Mouse (Mus musculus) spleen, adult 2 months (tissue): ENCODE data around the gene Abcd3. TPM values are rescaled to one million over a fixed set of nuclear protein-coding genes. Genes with fewer than 3 reads are reported as not detected.

Source experiments
- DNase-seq, 2 experiments: peaks; one replicate each; pipeline versions ENCODE4 v3.0.0 to v3.0.0-alpha.2; 2012 to 2021; ENCODE audit warnings: low spot score in 2 of 2, low read depth in 1 of 2
- H3K27ac ChIP-seq: fragments of 200-500 bp; 2 replicates; pipeline ENCODE4 v1.5.1; 2012; ENCODE audit warnings: low read length, inconsistent platforms; ENCODE audit not compliant: insufficient read depth
- H3K27me3 ChIP-seq: fragments of 200-500 bp; 2 replicates; pipeline ENCODE4 v1.6.1; 2012; ENCODE audit warnings: mild to moderate bottlenecking, moderate library complexity, low read length, inconsistent platforms; ENCODE audit not compliant: control insufficient read depth, insufficient read depth
- H3K36me3 ChIP-seq: fragments of 200-500 bp; 2 replicates; pipeline ENCODE4 v1.6.1; 2012; ENCODE audit warnings: mild to moderate bottlenecking, low read length, inconsistent platforms; ENCODE audit not compliant: control insufficient read depth, insufficient read depth
- H3K4me1 ChIP-seq: fragments of 200-500 bp; 2 replicates; pipeline ENCODE4 v1.6.1; 2011; ENCODE audit warnings: inconsistent platforms; ENCODE audit not compliant: control insufficient read depth, insufficient read depth, insufficient read length
- H3K4me3 ChIP-seq: fragments of 200-500 bp; 2 replicates; pipeline ENCODE4 v1.5.1; 2011; ENCODE audit warnings: mild to moderate bottlenecking, inconsistent platforms; ENCODE audit not compliant: insufficient read depth, insufficient read length; ENCODE audit errors: extremely low read depth
- CTCF ChIP-seq: fragments of 200-500 bp; IDR thresholded peaks from 2 replicates; pipeline ENCODE4 v1.5.1; 2011; ENCODE audit warnings: mild to moderate bottlenecking, inconsistent platforms; ENCODE audit not compliant: insufficient read depth, insufficient read length, insufficient replicate concordance; ENCODE audit errors: extremely low read depth
- POLR2A ChIP-seq: fragments of 200-500 bp; IDR thresholded peaks from 2 replicates; pipeline ENCODE4 v1.6.1; 2011; ENCODE audit warnings: low read depth, low read length, inconsistent platforms
- WGBS: fragments of 180-500 bp; shearing (Covaris S2); methylation state at CpG from one replicate; pipeline ENCODE4 v1.1.7; 2018; 5-methylcytosine and 5-hydroxymethylcytosine counted together
- polyA plus RNA-seq: library from polyadenylated mRNA; depleted of rRNA; stranded (reverse); fragments of >200 nt; gene quantifications from 2 replicates; pipeline ENCODE4 v1.2.3, GENCODE M21; 2012

Abcd3 gene
- polyA plus RNA-seq, 1 experiment: 1.7 TPM

DNA sequence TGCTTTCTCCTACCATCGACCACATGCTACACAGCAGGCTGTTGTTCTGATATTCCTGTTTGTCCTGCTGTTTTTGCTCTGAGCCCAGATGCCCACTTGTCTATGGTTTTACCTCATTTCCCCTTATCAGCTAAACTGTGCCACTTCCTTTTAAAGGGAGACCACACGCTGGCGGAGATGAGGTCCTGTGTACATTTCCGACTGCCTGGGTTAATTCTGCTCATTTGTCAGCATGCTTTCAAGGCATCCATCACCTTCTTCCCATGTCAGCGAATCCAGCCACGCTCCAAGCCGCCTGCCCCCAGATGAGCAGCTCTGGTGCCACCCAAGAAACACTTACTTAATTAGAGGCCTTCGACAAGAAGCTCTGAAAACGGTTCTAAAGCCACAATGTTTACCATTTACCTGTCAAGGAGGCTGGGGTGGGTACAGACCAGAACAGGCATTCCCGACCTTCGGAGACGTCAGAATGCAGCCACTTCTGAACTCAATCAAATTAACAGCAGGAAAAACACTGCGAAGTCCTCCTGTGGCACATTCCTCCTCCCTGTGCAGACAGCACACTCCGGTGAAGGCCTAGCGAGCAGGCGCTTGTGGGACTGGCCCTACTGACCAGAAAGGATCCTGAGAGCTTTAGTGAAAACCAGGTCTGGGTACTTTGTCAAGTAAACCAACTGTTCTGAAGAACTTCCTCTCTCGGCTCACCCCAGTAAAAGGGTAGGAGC is 75.5 kb downstream of the Abcd3 start:
- Histone ChIP-seq H3K4me1 (no peaks in the 10 kb centered on the region), H3K36me3 (no peaks in the 10 kb centered on the region), H3K27ac (no peak overlapping the region), H3K27me3 (no peaks in the 10 kb centered on the region), H3K4me3 (no peak overlapping the region)
- DNase-seq: no peak
- TF ChIP-seq POLR2A: no peak
- no peak for TF ChIP-seq CTCF
- WGBS: 34% methylated on average over 17 of the region's 17 CpGs

- no peak overlapping the region for H3K4me3 ChIP-seq
- DNase-seq: no peak
- H3K36me3 ChIP-seq: no peaks in the 10 kb centered on the region
- 75% methylated on average over 9 of the region's 9 CpGs for WGBS
- TF ChIP-seq POLR2A (no peak), CTCF (no peak)
- H3K4me1 ChIP-seq: no peaks in the 10 kb centered on the region
- no peaks in the 10 kb centered on the region for H3K27me3 ChIP-seq
- H3K27ac ChIP-seq: no peak overlapping the region
Observed at GRCm38 (mm10) chr3:121738742-121739342, 76.3 kb downstream of the Abcd3 start.

GRCm38 (mm10) chr3:121737901-121738300 is 77.2 kb downstream of the Abcd3 start:
- no peak for DNase-seq
- no peak overlapping the region for H3K4me3 ChIP-seq
- no peaks in the 10 kb centered on the region for H3K36me3 ChIP-seq
- H3K4me1 ChIP-seq: no peaks in the 10 kb centered on the region
- 41% methylated on average over 2 of the region's 2 CpGs for WGBS
- H3K27me3 ChIP-seq: no peaks in the 10 kb centered on the region
- H3K27ac ChIP-seq: no peak overlapping the region
- TF ChIP-seq POLR2A (no peak), CTCF (no peak)

DNA sequence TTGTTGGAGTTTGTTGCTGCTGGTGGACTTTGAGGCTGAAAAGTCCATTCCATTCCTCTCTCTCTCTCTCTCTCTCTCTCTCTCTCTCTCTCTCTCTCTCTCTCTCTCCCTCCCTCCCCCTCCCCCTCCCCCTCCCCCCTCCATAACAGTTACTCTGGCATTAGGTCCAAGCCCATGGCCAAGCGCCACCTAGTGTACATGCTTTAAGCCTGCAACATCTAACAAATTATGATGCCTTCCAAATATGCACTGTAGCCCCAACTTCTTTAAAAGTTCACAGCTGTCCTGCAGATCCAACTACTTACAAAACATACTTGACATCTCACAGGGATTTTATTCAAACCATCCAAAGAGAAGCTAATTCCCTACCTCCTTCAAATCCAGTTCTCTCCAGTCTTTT is 77.6 kb downstream of the Abcd3 start:
- H3K27ac ChIP-seq: no peak overlapping the region
- no peak overlapping the region for H3K4me3 ChIP-seq
- 62% methylated on average over 1 of the region's 1 CpGs for WGBS
- DNase-seq: no peak
- no peaks in the 10 kb centered on the region for H3K4me1 ChIP-seq
- no peaks in the 10 kb centered on the region for H3K27me3 ChIP-seq
- no peak for TF ChIP-seq POLR2A
- TF ChIP-seq CTCF: peak; percentile 16; the same call in 1 of the 2 replicates
- H3K36me3 ChIP-seq: no peaks in the 10 kb centered on the region

GRCm38 (mm10) chr3:121736025-121736744 is 78.9 kb downstream of the Abcd3 start:
- Histone ChIP-seq H3K4me1 (no peaks in the 10 kb centered on the region), H3K36me3 (no peaks in the 10 kb centered on the region), H3K27ac (no peak overlapping the region), H3K4me3 (no peak overlapping the region), H3K27me3 (no peaks in the 10 kb centered on the region)
- DNase-seq: peak; percentile 7 to 53
- TF ChIP-seq CTCF: peak; percentile 63; the same call in 1 of the 2 replicates
- no peak for TF ChIP-seq POLR2A
- 53% methylated on average over 18 of the region's 18 CpGs for WGBS

DNA sequence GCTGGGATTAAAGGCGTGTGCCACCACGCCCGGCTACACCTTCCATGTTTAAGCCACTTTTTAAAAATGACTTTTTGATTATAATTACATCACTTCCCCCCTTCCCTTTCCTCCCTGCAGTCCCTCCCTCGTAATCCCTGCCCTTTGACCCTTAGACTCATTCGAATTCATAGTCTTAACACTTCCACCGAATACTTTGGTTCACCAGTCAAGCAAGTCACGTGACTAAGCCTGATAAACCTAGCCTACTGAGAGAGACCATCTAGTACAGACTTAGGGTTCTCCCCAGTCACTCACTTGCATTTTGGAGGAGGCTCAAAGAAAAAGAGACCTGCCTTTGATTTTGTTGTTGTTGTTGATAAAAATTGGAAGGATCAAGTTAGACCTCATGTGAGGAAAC is 79.6 kb downstream of the Abcd3 start:
- TF ChIP-seq CTCF (no peak), POLR2A (no peak)
- no peaks in the 10 kb centered on the region for H3K27me3 ChIP-seq
- no peak overlapping the region for H3K4me3 ChIP-seq
- H3K27ac ChIP-seq: no peak overlapping the region
- WGBS: 86% methylated on average over 7 of the region's 7 CpGs
- H3K36me3 ChIP-seq: no peaks in the 10 kb centered on the region
- H3K4me1 ChIP-seq: no peaks in the 10 kb centered on the region
- DNase-seq: no peak

DNA sequence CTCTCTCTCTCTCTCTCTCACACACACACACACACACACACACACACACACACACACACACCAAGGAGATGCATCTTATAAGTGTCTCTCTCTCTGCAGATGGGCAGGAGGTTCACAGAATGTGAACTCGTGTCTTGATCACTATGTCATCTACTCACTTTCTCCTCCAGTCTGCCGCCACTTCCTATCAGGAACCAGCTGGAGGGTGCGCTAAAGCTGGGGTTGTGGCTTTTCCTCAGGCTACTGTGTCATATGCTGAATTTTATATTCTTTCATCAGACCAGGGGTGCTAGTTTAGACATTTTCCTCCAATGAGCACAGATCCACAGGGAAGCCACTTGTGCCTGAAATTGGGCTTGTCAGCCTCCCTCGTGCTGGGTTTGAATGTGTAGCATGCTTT is 85.4 kb downstream of the Abcd3 start:
- H3K4me3 ChIP-seq: no peak overlapping the region
- no peak overlapping the region for H3K27ac ChIP-seq
- TF ChIP-seq CTCF: no peak
- no peaks in the 10 kb centered on the region for H3K4me1 ChIP-seq
- WGBS: 54% methylated on average over 4 of the region's 4 CpGs
- no peak for DNase-seq
- no peaks in the 10 kb centered on the region for H3K36me3 ChIP-seq
- H3K27me3 ChIP-seq: no peaks in the 10 kb centered on the region
